Mouse (Mus musculus): ENCODE data around the gene Cap1. TPM values are rescaled to one million over a fixed set of nuclear protein-coding genes. Genes with fewer than 3 reads are reported as not detected.

Cap1 gene
- polyA plus RNA-seq, 1 experiment from 2014 or later = 58.6 TPM

GRCm38 (mm10) chr4:122884481-122885340 lies 1.1 kb downstream of the Cap1 start:
- no peaks in the 10 kb centered on the region for H3K36me3 ChIP-seq
- no peak for ATAC-seq (ENCODE audit: low FRiP score, low read depth)
- H3K4me3 ChIP-seq = peak overlapping the region; percentile 84
- H3K9ac ChIP-seq (replicated peaks) = peak overlapping the region; percentile 88
- peak overlapping the region; percentile 61 for H3K4me2 ChIP-seq (replicated peaks)
- H3K4me1 ChIP-seq = peaks cover 25% of the 10 kb centered on the region
- no peak overlapping the region for H3K27ac ChIP-seq (replicated peaks)
- H3K9me3 ChIP-seq = no peaks in the 10 kb centered on the region
- H3K27me3 ChIP-seq = no peaks in the 10 kb centered on the region
- 57% methylated on average over 12 of the region's 12 CpGs for WGBS

DNA sequence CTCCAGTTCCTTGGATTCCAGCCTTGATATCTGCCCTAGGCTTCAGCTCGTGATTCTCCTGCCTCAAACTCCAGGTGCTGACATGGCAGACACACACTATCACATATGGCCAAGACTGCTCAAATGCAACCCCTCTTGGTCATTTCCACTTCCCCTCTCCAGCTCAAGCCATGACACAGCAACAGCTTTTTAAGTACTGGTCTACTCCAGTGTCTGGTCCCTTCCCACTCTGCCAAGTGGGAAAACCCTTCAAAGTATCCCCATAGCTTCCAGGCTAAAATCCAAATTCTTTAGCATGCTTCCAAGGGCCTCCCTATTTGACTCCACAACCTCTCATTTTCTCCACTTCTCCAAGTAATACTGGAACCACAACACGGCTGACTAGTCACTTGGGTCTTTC lies 1.8 kb downstream of the Cap1 start:
- Histone ChIP-seq H3K36me3 (no peaks in the 10 kb centered on the region), H3K4me2 (replicated peaks) (peak overlapping the region; percentile 61), H3K9me3 (no peaks in the 10 kb centered on the region), H3K27me3 (no peaks in the 10 kb centered on the region), H3K9ac (replicated peaks) (peak overlapping the region; percentile 88; the same call in 1 of the 2 replicates), H3K4me1 (peaks cover 25% of the 10 kb centered on the region), H3K4me3 (no peak overlapping the region), H3K27ac (replicated peaks) (no peak overlapping the region)
- no peak for ATAC-seq (ENCODE audit: low FRiP score, low read depth)
- 80% methylated on average over 2 of the region's 2 CpGs for WGBS

DNA sequence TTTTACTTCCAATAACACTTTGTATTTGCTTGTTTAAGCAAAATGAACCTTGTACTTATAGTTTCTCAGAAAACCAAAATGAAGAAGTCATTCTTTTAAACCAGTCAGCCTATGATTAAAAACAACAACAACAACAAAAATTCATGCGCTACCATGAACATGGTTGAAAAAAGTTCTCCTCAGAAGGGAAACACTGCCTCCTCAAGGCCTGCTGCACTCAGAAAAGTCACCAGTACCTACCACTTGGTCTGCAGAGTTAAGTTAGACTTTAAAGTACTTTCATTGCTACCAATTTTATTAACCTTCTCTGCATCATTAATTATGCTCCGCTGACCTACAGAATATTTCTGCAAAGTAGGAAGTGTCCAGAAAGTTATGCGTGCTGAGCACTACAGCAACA lies 2.6 kb downstream of the Cap1 start:
- ATAC-seq (ENCODE audit: low FRiP score, low read depth) = no peak
- Histone ChIP-seq H3K27ac (replicated peaks) (no peak overlapping the region), H3K36me3 (no peaks in the 10 kb centered on the region), H3K4me1 (peaks cover 25% of the 10 kb centered on the region), H3K4me3 (no peak overlapping the region), H3K9me3 (no peaks in the 10 kb centered on the region), H3K9ac (replicated peaks) (no peak overlapping the region), H3K4me2 (replicated peaks) (no peak overlapping the region), H3K27me3 (no peaks in the 10 kb centered on the region)
- 94% methylated on average over 3 of the region's 3 CpGs for WGBS

GRCm38 (mm10) chr4:122882544-122882943 lies 3.3 kb downstream of the Cap1 start:
- H3K9me3 ChIP-seq = no peaks in the 10 kb centered on the region
- no peak for ATAC-seq (ENCODE audit: low FRiP score, low read depth)
- no peak overlapping the region for H3K27ac ChIP-seq (replicated peaks)
- H3K4me3 ChIP-seq = no peak overlapping the region
- no peaks in the 10 kb centered on the region for H3K36me3 ChIP-seq
- no peak overlapping the region for H3K9ac ChIP-seq (replicated peaks)
- no peaks in the 10 kb centered on the region for H3K27me3 ChIP-seq
- H3K4me1 ChIP-seq = peaks cover 25% of the 10 kb centered on the region
- WGBS = 88% methylated on average over 3 of the region's 3 CpGs
- no peak overlapping the region for H3K4me2 ChIP-seq (replicated peaks)

DNA sequence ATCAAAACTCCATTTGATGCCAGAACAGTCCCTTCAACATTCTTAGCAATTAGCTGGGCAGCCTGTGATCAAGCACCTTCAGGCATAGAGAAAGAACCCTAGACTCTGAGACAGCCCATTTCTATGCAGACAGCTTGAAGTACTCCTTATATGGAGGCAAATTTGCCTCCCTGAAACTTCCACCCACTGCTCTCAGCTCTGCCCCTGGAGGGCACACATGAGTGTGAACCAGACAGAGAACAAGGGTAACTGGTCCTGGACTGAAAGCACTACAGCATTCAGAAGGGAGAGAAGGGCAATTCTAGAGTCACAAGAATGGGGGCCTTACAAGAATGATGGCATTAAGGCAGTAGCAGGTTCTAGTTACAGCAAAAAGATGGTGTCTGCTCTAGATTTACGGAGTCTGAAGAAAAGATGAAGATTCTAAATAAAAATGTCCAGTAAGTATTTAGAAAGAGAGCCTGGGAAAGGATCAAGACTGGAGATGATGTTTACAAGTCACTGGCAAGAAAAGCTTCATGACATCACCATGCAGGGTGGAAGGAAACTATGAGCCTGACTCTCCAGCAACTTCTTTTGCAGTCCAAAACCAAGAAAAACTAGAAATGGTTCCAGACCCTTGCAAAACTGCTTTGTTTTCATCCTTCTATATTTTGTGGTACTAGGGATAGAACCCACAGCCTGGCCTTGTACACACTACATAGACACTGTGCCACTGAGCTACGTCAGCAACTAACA lies 7.4 kb downstream of the Cap1 start:
- no peak for ATAC-seq (ENCODE audit: low FRiP score, low read depth)
- peaks cover 3% of the 10 kb centered on the region for H3K4me1 ChIP-seq
- WGBS = 92% methylated on average over 2 of the region's 2 CpGs
- H3K4me2 ChIP-seq (replicated peaks) = no peak overlapping the region
- no peaks in the 10 kb centered on the region for H3K9me3 ChIP-seq
- no peak overlapping the region for H3K27ac ChIP-seq (replicated peaks)
- H3K36me3 ChIP-seq = no peaks in the 10 kb centered on the region
- no peak overlapping the region for H3K4me3 ChIP-seq
- H3K27me3 ChIP-seq = no peaks in the 10 kb centered on the region
- H3K9ac ChIP-seq (replicated peaks) = no peak overlapping the region

DNA sequence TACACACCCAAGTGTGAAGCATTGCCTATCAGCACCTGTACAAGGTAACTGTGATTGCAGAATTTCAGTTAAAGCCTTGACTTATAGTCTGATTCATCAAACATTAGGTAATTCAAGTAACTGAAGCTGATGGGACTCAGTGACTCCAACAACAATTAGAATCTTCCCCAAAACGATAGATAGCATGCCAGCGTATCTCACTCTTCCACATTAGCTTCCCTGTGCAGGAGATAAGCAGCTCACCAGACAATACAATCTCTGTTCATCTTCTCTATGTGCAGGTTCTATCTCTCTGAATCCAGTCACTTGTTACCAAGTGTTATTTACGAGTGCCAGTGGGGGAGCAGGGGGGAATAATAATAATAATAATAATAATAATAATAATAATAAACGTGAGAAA lies 12.3 kb downstream of the Cap1 start:
- WGBS = 91% methylated on average over 4 of the region's 4 CpGs
- no peaks in the 10 kb centered on the region for H3K9me3 ChIP-seq

GRCm38 (mm10) chr4:122873003-122873402 lies 12.9 kb downstream of the Cap1 start:
- peaks cover 38% of the 10 kb centered on the region for H3K36me3 ChIP-seq
- no peak overlapping the region for H3K4me2 ChIP-seq (replicated peaks)
- no peaks in the 10 kb centered on the region for H3K9me3 ChIP-seq
- H3K4me3 ChIP-seq = no peak overlapping the region
- ATAC-seq (ENCODE audit: low FRiP score, low read depth) = no peak
- 92% methylated on average over 5 of the region's 5 CpGs for WGBS
- no peaks in the 10 kb centered on the region for H3K27me3 ChIP-seq
- no peak overlapping the region for H3K27ac ChIP-seq (replicated peaks)
- H3K4me1 ChIP-seq = no peaks in the 10 kb centered on the region
- no peak overlapping the region for H3K9ac ChIP-seq (replicated peaks)

More for the DNA sequence above, 12.3 kb downstream of the Cap1 start:
- Histone ChIP-seq H3K9ac (replicated peaks) (no peak overlapping the region), H3K4me1 (no peaks in the 10 kb centered on the region), H3K4me2 (replicated peaks) (no peak overlapping the region), H3K4me3 (no peak overlapping the region), H3K27ac (replicated peaks) (no peak overlapping the region), H3K36me3 (peaks cover 33% of the 10 kb centered on the region), H3K27me3 (no peaks in the 10 kb centered on the region)
- no peak for ATAC-seq (ENCODE audit: low FRiP score, low read depth)

DNA sequence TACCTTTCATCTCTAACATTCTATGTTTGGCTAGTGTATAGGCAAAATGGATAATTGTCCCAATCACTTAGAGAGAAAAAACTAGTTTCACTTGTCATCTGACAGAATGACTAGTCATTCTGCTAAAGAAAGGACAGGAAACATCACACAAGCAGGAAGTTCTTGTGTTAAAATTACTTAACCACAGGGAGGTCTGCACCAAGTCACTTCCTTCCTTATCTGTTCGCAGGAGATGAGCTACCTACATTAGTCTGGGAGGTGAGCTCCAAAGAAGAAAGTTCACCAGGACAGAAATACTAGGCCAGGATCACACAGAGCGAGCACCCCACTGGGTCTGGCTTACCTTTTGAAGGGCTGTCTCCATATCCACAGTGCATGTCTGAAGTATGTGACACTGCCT lies 13.9 kb downstream of the Cap1 start:
- WGBS = 88% methylated on average over 2 of the region's 2 CpGs
- H3K9me3 ChIP-seq = no peaks in the 10 kb centered on the region

DNA sequence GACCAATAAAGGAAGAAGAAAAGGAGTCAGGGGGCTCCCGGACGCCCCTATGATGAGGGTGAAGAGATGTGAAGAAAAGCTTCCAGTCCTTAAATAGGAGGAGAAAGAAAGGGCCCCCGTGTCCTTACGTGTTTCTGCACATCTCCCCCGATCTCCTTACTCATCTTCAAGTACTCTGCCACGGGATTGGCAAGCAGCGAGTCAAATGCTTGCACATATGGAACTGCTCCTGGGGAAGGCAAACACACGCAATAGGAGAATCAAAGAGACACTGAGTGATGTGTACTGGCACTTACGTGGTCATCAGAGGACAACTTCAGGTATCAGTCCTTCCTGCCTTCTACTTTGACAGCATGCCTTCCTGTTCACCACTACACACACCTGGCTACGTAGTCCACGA lies 14.6 kb downstream of the Cap1 start:
- H3K36me3 ChIP-seq = peaks cover 50% of the 10 kb centered on the region
- H3K27me3 ChIP-seq = no peaks in the 10 kb centered on the region
- WGBS = 93% methylated on average over 11 of the region's 11 CpGs

More for the DNA sequence above, 13.9 kb downstream of the Cap1 start:
- H3K9ac ChIP-seq (replicated peaks) = no peak overlapping the region
- no peak overlapping the region for H3K4me2 ChIP-seq (replicated peaks)
- peaks cover 44% of the 10 kb centered on the region for H3K36me3 ChIP-seq
- ATAC-seq (ENCODE audit: low FRiP score, low read depth) = no peak
- no peak overlapping the region for H3K27ac ChIP-seq (replicated peaks)
- H3K27me3 ChIP-seq = no peaks in the 10 kb centered on the region
- no peak overlapping the region for H3K4me3 ChIP-seq
- H3K4me1 ChIP-seq = no peaks in the 10 kb centered on the region

DNA sequence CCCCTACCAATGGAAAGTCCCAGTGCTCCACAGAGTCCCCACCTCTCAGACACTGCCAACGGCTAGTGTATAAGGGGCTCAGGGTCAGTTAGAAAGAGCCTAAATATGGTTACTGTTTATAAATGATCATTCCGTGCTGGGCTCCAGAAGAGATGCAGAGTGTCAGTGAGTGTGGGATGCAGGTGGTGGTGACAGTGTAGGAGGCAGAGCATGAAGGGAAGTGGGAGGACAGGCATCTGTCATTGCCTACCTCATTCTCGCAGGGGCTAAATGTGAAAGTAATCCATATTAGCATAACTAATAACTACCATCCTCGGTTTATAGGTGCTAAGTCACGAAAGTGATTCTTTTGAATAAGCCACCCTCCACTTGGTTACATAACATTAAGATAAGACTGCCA lies 15.1 kb downstream of the Cap1 start:
- H3K4me1 ChIP-seq = no peaks in the 10 kb centered on the region
- H3K9ac ChIP-seq (replicated peaks) = no peak overlapping the region
- 91% methylated on average over 5 of the region's 5 CpGs for WGBS
- no peaks in the 10 kb centered on the region for H3K9me3 ChIP-seq
- H3K27ac ChIP-seq (replicated peaks) = no peak overlapping the region
- no peaks in the 10 kb centered on the region for H3K27me3 ChIP-seq
- peaks cover 55% of the 10 kb centered on the region for H3K36me3 ChIP-seq
- ATAC-seq (ENCODE audit: low FRiP score, low read depth) = no peak
- H3K4me3 ChIP-seq = no peak overlapping the region
- H3K4me2 ChIP-seq (replicated peaks) = no peak overlapping the region

More for the DNA sequence above, 14.6 kb downstream of the Cap1 start:
- Histone ChIP-seq H3K4me1 (no peaks in the 10 kb centered on the region), H3K4me2 (replicated peaks) (no peak overlapping the region), H3K27ac (replicated peaks) (no peak overlapping the region), H3K9ac (replicated peaks) (no peak overlapping the region), H3K9me3 (no peaks in the 10 kb centered on the region), H3K4me3 (no peak overlapping the region)
- ATAC-seq (ENCODE audit: low FRiP score, low read depth) = no peak

DNA sequence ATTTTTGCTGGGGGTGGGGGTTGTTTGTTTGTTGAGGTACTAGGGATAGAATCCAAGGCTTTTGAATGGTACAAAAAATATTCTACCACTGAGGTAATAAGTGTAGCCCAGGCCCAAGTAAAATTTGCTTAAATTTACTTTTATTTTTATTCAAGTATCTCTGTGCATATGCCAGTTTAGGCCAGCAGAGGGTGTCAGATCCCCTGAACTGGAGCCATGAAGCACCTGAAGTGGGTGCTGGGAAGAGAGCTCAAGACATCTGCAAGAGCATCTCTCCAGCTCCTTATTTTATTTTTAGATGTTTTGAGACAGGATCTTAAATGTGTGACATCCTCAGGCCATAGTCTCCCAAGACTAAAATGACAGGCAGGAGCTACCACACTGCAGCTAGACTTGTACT lies 15.8 kb downstream of the Cap1 start:
- no peaks in the 10 kb centered on the region for H3K9me3 ChIP-seq
- H3K4me3 ChIP-seq = no peak overlapping the region
- no peak overlapping the region for H3K9ac ChIP-seq (replicated peaks)
- H3K4me1 ChIP-seq = no peaks in the 10 kb centered on the region
- no peak overlapping the region for H3K4me2 ChIP-seq (replicated peaks)
- no peaks in the 10 kb centered on the region for H3K27me3 ChIP-seq
- H3K27ac ChIP-seq (replicated peaks) = no peak overlapping the region
- H3K36me3 ChIP-seq = peaks cover 62% of the 10 kb centered on the region
- ATAC-seq (ENCODE audit: low FRiP score, low read depth) = no peak

DNA sequence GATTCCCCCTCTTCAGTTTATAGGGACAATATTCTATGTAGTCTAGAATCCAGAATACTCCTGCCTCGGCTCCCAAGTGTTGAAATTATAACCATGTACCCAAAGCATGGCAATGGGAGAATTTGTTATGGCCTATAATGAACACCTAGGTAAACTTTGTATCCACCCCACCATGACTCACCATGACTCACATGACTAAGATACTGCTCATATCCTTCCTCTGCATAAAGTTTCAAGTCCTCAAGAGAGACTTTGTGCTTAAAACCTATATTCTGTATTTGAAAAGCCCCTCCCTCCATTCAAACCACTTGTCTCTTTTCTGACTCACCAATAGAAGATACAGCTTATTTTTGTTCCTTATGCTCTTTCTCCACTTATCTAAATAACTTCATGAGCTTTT lies 17.8 kb downstream of the Cap1 start:
- 100% methylated on average over 1 of the region's 1 CpGs for WGBS
- H3K36me3 ChIP-seq = peaks cover 82% of the 10 kb centered on the region

More for the DNA sequence above, 17.8 kb downstream of the Cap1 start:
- Histone ChIP-seq H3K4me3 (no peak overlapping the region), H3K27me3 (no peaks in the 10 kb centered on the region), H3K4me2 (replicated peaks) (no peak overlapping the region), H3K4me1 (no peaks in the 10 kb centered on the region), H3K9ac (replicated peaks) (no peak overlapping the region), H3K27ac (replicated peaks) (no peak overlapping the region), H3K9me3 (no peaks in the 10 kb centered on the region)
- no peak for ATAC-seq (ENCODE audit: low FRiP score, low read depth)

Measured in midbrain, embryonic 12.5 days (tissue).